Mouse (Mus musculus) kidney, adult 10 weeks (tissue): Measurements from ENCODE around the gene Olfr827. TPM values are rescaled to one million over a fixed set of nuclear protein-coding genes. Genes with fewer than 3 reads are reported as not detected.

Experiments used
- polyA plus RNA-seq: library from polyadenylated mRNA; stranded (reverse); fragments of 350-450 nt; fragmentation: Illumina TruSeq; extraction: RNeasy Lipid Tissue Mini Kit (QIAGEN cat#74804); gene quantifications from one replicate; pipeline ENCODE4 v1.2.3, GENCODE M21; 2014; ENCODE audit warnings: low read depth, low replicate concordance

The Olfr827 gene
- not detected for polyA plus RNA-seq

DNA sequence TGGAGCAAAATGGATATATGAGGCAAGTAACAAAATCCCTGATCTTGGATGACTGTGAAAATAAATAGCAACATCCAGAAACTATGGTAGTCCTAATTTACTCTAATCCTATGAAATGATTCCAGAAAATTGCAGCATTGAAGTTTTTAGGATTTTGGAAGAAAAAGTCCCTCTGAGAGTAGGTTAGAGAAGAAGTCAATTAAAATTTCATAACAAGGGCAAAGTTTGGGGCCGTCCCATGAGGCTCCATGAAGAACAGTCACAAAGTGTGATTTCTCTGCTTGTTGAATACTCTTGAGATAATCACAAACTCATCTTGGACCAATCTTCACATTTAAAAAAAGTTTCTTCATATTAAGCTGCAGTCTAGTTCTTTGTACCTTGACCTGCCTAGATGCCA, at the start of gene Olfr827:
Gene Olfr827, minus strand, starts transcription at position 101 of the 400 bp plus-strand sequence.

GRCm38 (mm10) chr10:130184086-130184485, 30.1 kb downstream of the Olfr827 start, which contains the start of gene Olfr826:
Olfr826 (minus strand) TSS chr10:130184186.

DNA sequence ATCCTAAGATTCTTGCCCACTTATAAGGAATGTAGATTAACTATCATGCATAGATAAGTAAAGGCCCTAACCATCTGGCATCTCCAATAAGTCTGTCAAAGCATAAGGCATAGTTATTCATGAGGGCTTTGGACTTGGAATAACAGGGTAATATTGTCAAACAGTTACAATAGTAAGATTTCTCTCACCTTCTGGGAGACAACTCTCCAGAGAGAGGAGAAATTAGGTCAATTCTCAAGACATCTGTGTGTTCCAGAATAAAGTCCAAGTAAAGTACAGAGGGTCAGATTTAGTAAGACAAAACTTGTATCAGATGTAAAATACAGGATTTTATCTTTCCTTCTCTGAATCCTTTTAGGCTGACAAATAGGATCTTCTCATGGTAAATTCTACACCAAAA, 47.5 kb downstream of the Olfr827 start, which contains the start of gene Olfr825:
Gene Olfr825, minus strand, starts transcription at position 101 of the 400 bp plus-strand sequence.

Other genes starting within 250 kb of the Olfr827 start
- not detected for gene Olfr819, start 247.1 kb downstream of the Olfr827 start, polyA plus RNA-seq
- not detected for gene Olfr247, start 238.3 kb downstream of the Olfr827 start, polyA plus RNA-seq
- gene Gm10310, start 229.3 kb downstream of the Olfr827 start, polyA plus RNA-seq = not detected
- not detected for gene Olfr820, start 201.8 kb downstream of the Olfr827 start, polyA plus RNA-seq
- gene Olfr821, start 184.1 kb downstream of the Olfr827 start, polyA plus RNA-seq = not detected
- not detected for gene Olfr822, start 143.2 kb downstream of the Olfr827 start, polyA plus RNA-seq
- not detected for gene Olfr823, start 99.0 kb downstream of the Olfr827 start, polyA plus RNA-seq
- gene Olfr824, start 84.4 kb downstream of the Olfr827 start, polyA plus RNA-seq = not detected
- not detected for gene Olfr825, start 47.6 kb downstream of the Olfr827 start, polyA plus RNA-seq
- gene Olfr826, start 30.2 kb downstream of the Olfr827 start, polyA plus RNA-seq = not detected
- not detected for gene Neurod4, start 65.8 kb upstream of the Olfr827 start, polyA plus RNA-seq
- not detected for gene Tespa1, start 108.5 kb upstream of the Olfr827 start, polyA plus RNA-seq
- gene Vmn2r84, start 179.9 kb upstream of the Olfr827 start, polyA plus RNA-seq = not detected
- gene Vmn2r85, start 215.3 kb upstream of the Olfr827 start, polyA plus RNA-seq = not detected
- gene Vmn2r86, start 241.6 kb upstream of the Olfr827 start, polyA plus RNA-seq = not detected